Mouse (Mus musculus): ENCODE measurements around the gene Rbmx.

- no peak for TF ChIP-seq POLR2A (IDR thresholded peaks at IDR 0.05; ENCODE audit: insufficient read depth, low read length)
- TF ChIP-seq EP300 (IDR thresholded peaks at IDR 0.05; ENCODE audit: insufficient read depth, low read depth, low read length) = no peak
- no peak for TF ChIP-seq CTCF (IDR thresholded peaks at IDR 0.05; ENCODE audit: low read depth, low read length)
Measured at GRCm38 (mm10) chrX:57374029-57374428, 18.8 kb downstream of the Rbmx start.
